Mouse (Mus musculus) embryonic facial prominence, embryonic 15.5 days (tissue): ENCODE measurements around the gene Xndc1. TPM values are rescaled to one million over a fixed set of nuclear protein-coding genes. Genes with fewer than 3 reads are reported as not detected.
"Not testable (repeated sequence)": the region's sequence is repeated elsewhere in the genome, so short reads cannot be mapped to it uniquely, and the experiment has no call there.

Source experiments
- ATAC-seq: fragments of 200-750 bp; cut with Nextera tagmentation; 2 replicates; pipeline ENCODE4 v1.8.0; 2017; ENCODE audit warnings: low read depth, moderate TSS enrichment; ENCODE audit not compliant: insufficient number of reproducible peaks, low FRiP score, low TSS enrichment
- H3K27ac ChIP-seq: fragments of 300-500 bp; sonication (generic); replicated peaks from 2 replicates; pipeline ENCODE4 v1.5.1; 2015; ENCODE audit warnings: mild to moderate bottlenecking, inconsistent platforms
- H3K27me3 ChIP-seq: fragments of 300-500 bp; sonication (generic); 2 replicates; pipeline ENCODE4 v1.6.1; 2015; ENCODE audit warnings: inconsistent platforms
- H3K36me3 ChIP-seq: fragments of 300-500 bp; sonication (generic); 2 replicates; pipeline ENCODE4 v1.6.1; 2015; ENCODE audit warnings: mild to moderate bottlenecking, inconsistent platforms
- H3K4me1 ChIP-seq: fragments of 300-500 bp; sonication (generic); 2 replicates; pipeline ENCODE4 v1.6.1; 2015; ENCODE audit warnings: inconsistent platforms
- H3K4me2 ChIP-seq: fragments of 300-500 bp; sonication (generic); replicated peaks from 2 replicates; pipeline ENCODE4 v1.6.1; 2015; ENCODE audit warnings: mild to moderate bottlenecking, inconsistent platforms
- H3K4me3 ChIP-seq: fragments of 300-500 bp; sonication (generic); replicated peaks from 2 replicates; pipeline ENCODE4 v1.5.1; 2015; ENCODE audit warnings: mild to moderate bottlenecking, inconsistent platforms
- H3K9ac ChIP-seq: fragments of 300-500 bp; sonication (generic); 2 replicates; pipeline ENCODE4 v1.6.1; 2015; ENCODE audit warnings: inconsistent platforms
- H3K9me3 ChIP-seq: fragments of 300-500 bp; sonication (generic); replicated peaks from 2 replicates; pipeline ENCODE4 v1.6.1; 2016; ENCODE audit warnings: inconsistent platforms
- WGBS: fragments of 180-500 bp; shearing (Covaris S2); methylation state at CpG from one replicate; pipeline ENCODE4 v1.1.7; 2015; 5-methylcytosine and 5-hydroxymethylcytosine counted together
- polyA plus RNA-seq: library from polyadenylated mRNA; unstranded; fragments of >200 nt; fragmentation: Nextera tagmentation; extraction: Ambion mirVana; gene quantifications from 2 replicates; pipeline ENCODE4 v1.2.1, GENCODE M21; 2015

The Xndc1 gene
- polyA plus RNA-seq: 31.6 and 37.4 TPM in 2 replicates

DNA sequence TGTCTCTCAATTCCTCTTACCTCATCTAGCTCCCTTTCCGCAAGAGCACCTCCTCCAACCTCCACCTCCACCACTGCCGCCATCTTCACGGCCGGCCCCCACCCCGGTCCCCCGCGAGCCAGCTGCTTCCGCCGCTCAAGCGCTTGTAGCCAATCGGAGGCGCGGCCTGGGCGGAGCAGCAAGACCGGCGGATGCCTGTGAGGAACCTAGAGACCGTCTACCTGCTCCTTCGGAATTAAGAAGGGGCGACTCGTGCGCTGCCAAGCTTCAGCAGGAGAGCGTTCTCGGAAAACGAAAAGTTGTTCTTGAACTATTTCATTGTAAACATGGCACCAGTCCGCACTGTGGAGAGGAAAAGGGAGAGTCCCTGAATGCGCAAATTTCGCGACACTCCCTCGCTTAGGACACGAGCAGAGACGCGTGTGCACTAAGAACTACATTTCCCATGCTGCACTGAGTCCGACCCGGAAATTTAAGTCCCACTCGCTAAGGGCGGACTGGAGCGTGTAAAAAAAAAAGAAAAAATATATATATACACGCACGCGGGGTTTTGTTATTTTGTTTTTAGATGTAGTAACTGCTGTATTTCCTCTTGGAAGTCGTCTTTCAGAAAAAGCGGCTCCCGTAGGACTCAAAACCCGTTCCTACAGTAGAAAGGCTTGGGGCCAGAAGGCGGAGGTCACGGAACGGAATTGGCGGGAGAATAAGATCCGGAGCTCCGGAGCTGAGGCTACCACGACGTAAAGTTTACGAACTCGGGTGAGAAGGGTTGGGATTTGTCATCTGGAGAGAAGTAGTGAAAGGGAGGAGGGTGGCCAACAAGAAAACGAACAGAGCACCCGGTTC is at the start of gene Xndc1, which contains the start of the genes Rnf121 and Xntrpc:
Gene Xndc1 (plus strand): TSS at position 466 of the 846 bp plus-strand sequence.
Gene Rnf121 (minus strand): TSS at position 424 of the 846 bp plus-strand sequence.
Gene Xntrpc (plus strand): TSS at position 668 of the 846 bp plus-strand sequence.
- Histone ChIP-seq H3K9me3 (no peaks in the 10 kb centered on the region), H3K36me3 (peaks cover 4% of the 10 kb centered on the region; the same call in 1 of the 2 replicates), H3K27me3 (no peaks in the 10 kb centered on the region), H3K4me2 (peak within 1 kb of the TSS; percentile 68), H3K4me3 (peak within 1 kb of the TSS; percentile 78), H3K9ac (peak within 1 kb of the TSS; percentile 45), H3K27ac (peak within 1 kb of the TSS; percentile 88), H3K4me1 (peaks cover 18% of the 10 kb centered on the region)
- ATAC-seq: peak; percentile 99
- under 1% methylated on average over 56 of the region's 56 CpGs for WGBS

GRCm38 (mm10) chr7:102016936-102017335 is 48.4 kb upstream of the Xndc1 start:
- H3K4me2 ChIP-seq: no peak overlapping the region
- no peak overlapping the region for H3K4me3 ChIP-seq
- H3K4me1 ChIP-seq: no peaks in the 10 kb centered on the region
- H3K9me3 ChIP-seq: no peaks in the 10 kb centered on the region
- WGBS: 81% methylated on average over 4 of the region's 4 CpGs
- H3K9ac ChIP-seq: no peak overlapping the region
- no peaks in the 10 kb centered on the region for H3K27me3 ChIP-seq
- no peak overlapping the region; the same call in 1 of the 2 replicates for H3K27ac ChIP-seq
- no peak for ATAC-seq
- peaks cover 91% of the 10 kb centered on the region for H3K36me3 ChIP-seq

GRCm38 (mm10) chr7:102017452-102017851 is 47.9 kb upstream of the Xndc1 start:
- no peak for ATAC-seq
- H3K27me3 ChIP-seq: no peaks in the 10 kb centered on the region
- H3K9me3 ChIP-seq: no peaks in the 10 kb centered on the region
- H3K36me3 ChIP-seq: peaks cover 91% of the 10 kb centered on the region
- H3K4me2 ChIP-seq: no peak overlapping the region
- no peak overlapping the region for H3K9ac ChIP-seq
- WGBS: 77% methylated on average over 5 of the region's 5 CpGs
- H3K4me3 ChIP-seq: no peak overlapping the region
- no peaks in the 10 kb centered on the region for H3K4me1 ChIP-seq
- no peak overlapping the region for H3K27ac ChIP-seq

GRCm38 (mm10) chr7:102018034-102018433 is 47.3 kb upstream of the Xndc1 start:
- Histone ChIP-seq H3K27ac (no peak overlapping the region), H3K9me3 (no peaks in the 10 kb centered on the region), H3K4me3 (no peak overlapping the region), H3K4me1 (no peaks in the 10 kb centered on the region), H3K4me2 (no peak overlapping the region), H3K9ac (no peak overlapping the region), H3K27me3 (no peaks in the 10 kb centered on the region), H3K36me3 (peaks cover 91% of the 10 kb centered on the region)
- WGBS: 76% methylated on average over 7 of the region's 7 CpGs
- no peak for ATAC-seq

DNA sequence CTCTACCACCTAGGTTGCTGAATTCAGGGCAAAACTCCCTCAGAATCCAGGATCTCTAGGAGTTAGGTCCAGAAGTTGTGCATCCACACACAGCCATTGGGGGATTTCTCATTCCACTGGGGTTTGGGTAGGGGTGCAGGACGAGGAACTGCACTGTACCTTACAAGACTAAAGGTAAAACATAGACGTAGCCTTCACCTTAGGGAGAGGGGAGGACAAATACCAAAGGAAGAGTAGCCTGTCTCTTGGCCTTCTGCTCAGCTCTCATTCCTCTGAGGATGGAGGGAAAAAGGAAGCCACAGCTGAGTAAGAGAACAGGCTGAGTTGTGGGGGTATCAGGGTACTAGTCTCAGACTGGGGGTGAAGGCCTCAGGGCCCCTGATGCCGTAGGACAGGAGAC is 46.7 kb upstream of the Xndc1 start, which contains the start of gene Il18bp:
Gene Il18bp (minus strand): TSS at position 101 of the 400 bp plus-strand sequence.
- no peak for ATAC-seq
- no peak within 1 kb of the TSS for H3K9ac ChIP-seq
- H3K36me3 ChIP-seq: peaks cover 91% of the 10 kb centered on the region

DNA sequence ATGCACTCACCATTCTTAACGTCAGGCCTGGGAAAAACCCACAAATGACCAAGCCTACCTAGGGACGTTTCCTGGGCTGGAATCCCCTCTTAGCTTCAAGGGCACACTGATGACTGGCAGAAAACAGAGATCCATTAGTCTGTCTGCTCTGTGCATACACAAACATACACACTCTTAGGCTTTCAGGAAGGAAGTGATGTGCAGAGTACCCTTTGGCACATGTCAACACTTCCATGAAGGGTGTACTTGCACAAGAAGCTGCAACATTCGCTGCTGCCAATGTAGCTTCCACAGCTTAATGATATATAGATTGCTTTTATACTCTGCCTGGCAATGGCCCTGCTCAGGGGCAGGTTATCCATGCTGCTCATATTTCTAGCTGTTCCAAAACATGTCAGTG is 45.9 kb upstream of the Xndc1 start:
- no peak overlapping the region for H3K9ac ChIP-seq
- no peaks in the 10 kb centered on the region for H3K27me3 ChIP-seq
- H3K27ac ChIP-seq: no peak overlapping the region
- H3K4me2 ChIP-seq: no peak overlapping the region
- no peaks in the 10 kb centered on the region for H3K9me3 ChIP-seq
- ATAC-seq: no peak
- WGBS: 66% methylated on average over 3 of the region's 3 CpGs
- H3K36me3 ChIP-seq: peaks cover 88% of the 10 kb centered on the region
- no peaks in the 10 kb centered on the region for H3K4me1 ChIP-seq
- no peak overlapping the region for H3K4me3 ChIP-seq

More for the DNA sequence above, 46.7 kb upstream of the Xndc1 start, which contains the start of gene Il18bp:
- H3K4me1 ChIP-seq: no peaks in the 10 kb centered on the region
- H3K27me3 ChIP-seq: no peaks in the 10 kb centered on the region
- H3K4me3 ChIP-seq: no peak within 1 kb of the TSS
- no peak within 1 kb of the TSS for H3K4me2 ChIP-seq
- H3K9me3 ChIP-seq: no peaks in the 10 kb centered on the region
- no peak within 1 kb of the TSS for H3K27ac ChIP-seq
- WGBS: 79% methylated on average over 3 of the region's 3 CpGs

GRCm38 (mm10) chr7:102020934-102021333 is 44.4 kb upstream of the Xndc1 start:
- H3K27ac ChIP-seq: not testable (repeated sequence)

GRCm38 (mm10) chr7:102023821-102024220 is 41.5 kb upstream of the Xndc1 start:
- Histone ChIP-seq H3K4me1 (no peaks in the 10 kb centered on the region), H3K36me3 (peaks cover 74% of the 10 kb centered on the region), H3K4me2 (no peak overlapping the region), H3K9me3 (no peaks in the 10 kb centered on the region), H3K4me3 (no peak overlapping the region), H3K27ac (no peak overlapping the region), H3K9ac (no peak overlapping the region), H3K27me3 (no peaks in the 10 kb centered on the region)
- ATAC-seq: no peak
- 94% methylated on average over 9 of the region's 9 CpGs for WGBS

More at GRCm38 (mm10) chr7:102020934-102021333, 44.4 kb upstream of the Xndc1 start:
- not testable (repeated sequence) for H3K9ac ChIP-seq, H3K27me3 ChIP-seq, H3K4me2 ChIP-seq, ATAC-seq, H3K9me3 ChIP-seq, H3K4me3 ChIP-seq, H3K4me1 ChIP-seq
- WGBS: 92% methylated on average over 2 of the region's 2 CpGs
- H3K36me3 ChIP-seq: peaks cover 84% of the 10 kb centered on the region

DNA sequence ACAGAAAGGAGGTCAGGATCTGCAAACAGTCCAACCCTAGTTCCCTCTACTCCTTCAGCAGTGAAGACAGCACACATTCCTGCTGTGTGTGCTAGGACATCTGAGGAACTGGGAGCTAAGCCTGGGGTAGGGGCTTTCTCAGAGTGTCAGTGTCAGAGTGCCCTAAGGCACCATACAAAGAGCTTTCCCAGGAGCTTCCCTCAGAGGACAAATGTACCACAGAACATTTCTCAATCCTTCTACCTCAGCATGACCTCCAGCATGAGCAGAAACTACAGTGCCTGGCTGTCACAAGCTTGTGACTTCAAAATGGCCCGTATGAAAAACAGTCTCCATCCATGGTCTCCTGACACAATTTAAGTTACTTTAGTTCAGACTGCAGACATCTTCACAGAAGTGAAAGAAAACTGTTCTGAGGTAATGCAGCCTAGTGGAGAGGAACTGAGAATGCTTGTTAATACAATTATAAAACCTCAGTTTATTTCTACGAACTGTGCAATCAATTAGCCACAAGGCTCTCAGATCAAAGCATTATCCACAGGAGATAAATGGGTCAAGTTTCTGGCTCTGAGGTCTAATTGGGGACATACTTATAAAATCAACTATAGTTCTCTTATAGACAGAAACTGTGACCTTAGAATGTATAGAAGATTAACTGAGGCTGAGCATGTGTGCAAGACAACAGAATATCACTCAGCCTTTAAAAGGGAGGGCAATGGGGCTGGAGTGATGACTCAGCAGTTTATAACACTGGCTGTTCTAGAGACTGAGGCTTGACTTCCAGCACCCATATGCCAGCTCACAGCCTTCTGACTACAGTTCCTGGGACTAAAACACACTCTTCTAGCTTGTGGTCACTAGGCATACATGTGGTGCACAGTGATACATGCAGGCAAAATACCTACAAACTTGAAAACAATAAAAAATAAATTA is 39.9 kb upstream of the Xndc1 start:
- H3K9ac ChIP-seq: no peak overlapping the region
- no peak overlapping the region for H3K4me3 ChIP-seq
- H3K27me3 ChIP-seq: no peaks in the 10 kb centered on the region
- H3K27ac ChIP-seq: no peak overlapping the region
- peaks cover 71% of the 10 kb centered on the region for H3K36me3 ChIP-seq
- no peaks in the 10 kb centered on the region for H3K4me1 ChIP-seq
- H3K9me3 ChIP-seq: no peaks in the 10 kb centered on the region
- no peak overlapping the region for H3K4me2 ChIP-seq
- WGBS: 63% methylated on average over 2 of the region's 2 CpGs
- no peak for ATAC-seq

GRCm38 (mm10) chr7:102034904-102035303 is 30.4 kb upstream of the Xndc1 start:
- whole genome bisulfite sequencing: 94% methylated on average over 1 of the region's 1 CpGs
- Histone ChIP-seq H3K27me3 (no peaks in the 10 kb centered on the region), H3K9me3 (no peaks in the 10 kb centered on the region), H3K4me2 (no peak overlapping the region), H3K27ac (no peak overlapping the region), H3K4me3 (no peak overlapping the region), H3K9ac (no peak overlapping the region), H3K4me1 (no peaks in the 10 kb centered on the region), H3K36me3 (peaks cover 87% of the 10 kb centered on the region)
- no peak for ATAC-seq

- ATAC-seq: no peak
- H3K27ac ChIP-seq: no peak overlapping the region
- H3K9ac ChIP-seq: no peak overlapping the region
- peaks cover 86% of the 10 kb centered on the region for H3K36me3 ChIP-seq
- H3K9me3 ChIP-seq: no peaks in the 10 kb centered on the region
- no peaks in the 10 kb centered on the region for H3K27me3 ChIP-seq
- H3K4me2 ChIP-seq: no peak overlapping the region
- H3K4me1 ChIP-seq: no peaks in the 10 kb centered on the region
- 86% methylated on average over 2 of the region's 2 CpGs for WGBS
- no peak overlapping the region for H3K4me3 ChIP-seq
Observed at GRCm38 (mm10) chr7:102035534-102035933, 29.8 kb upstream of the Xndc1 start.
